Mouse (Mus musculus) liver, adult 2 months (tissue): ENCODE measurements at regions not wholly inside any gene's neighbourhood (a gene's known extent, or its start where the extent isn't known, plus 50 kb on each side); places are given as distances from the start of the nearest gene placed in this dataset.

Experiments
- CTCF ChIP-seq: fragments of 200-500 bp; IDR thresholded peaks from 2 replicates; pipeline ENCODE4 v1.5.1; 2011; ENCODE audit warnings: low read depth, low read length, control low read depth
- POLR2A ChIP-seq: fragments of 200-500 bp; IDR thresholded peaks from 2 replicates; pipeline ENCODE4 v1.6.1; 2011; ENCODE audit warnings: low read length, control low read depth; ENCODE audit not compliant: insufficient read depth; ENCODE audit errors: extremely low read depth

DNA sequence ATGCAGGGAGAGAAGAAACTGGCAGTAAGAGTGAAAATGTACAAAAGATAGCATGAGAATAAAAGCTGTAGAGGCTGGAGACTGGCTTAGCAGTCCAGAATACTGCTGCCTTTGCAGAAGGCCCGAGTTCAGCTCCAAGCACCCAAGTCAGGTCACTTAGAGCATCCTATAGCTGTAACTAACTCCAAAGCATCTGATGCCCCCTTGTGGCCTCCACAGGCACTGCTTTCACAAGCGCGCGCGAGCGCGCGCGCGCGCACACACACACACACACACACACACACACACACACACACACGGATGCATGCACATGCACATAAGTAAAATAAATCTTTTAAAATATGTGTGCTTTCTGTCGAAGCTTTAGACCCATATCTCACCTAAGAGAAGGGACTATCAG lies 271.2 kb upstream of the Mon1b start:
- TF ChIP-seq POLR2A (no peak), CTCF (no peak)
